Mouse (Mus musculus) cerebellum, adult 2 months (tissue): ENCODE results near the gene Pacs1.

ENCODE experiments used
- CTCF ChIP-seq: fragments of 200-500 bp; IDR thresholded peaks from 2 replicates; pipeline ENCODE4 v1.5.1; 2011; ENCODE audit warnings: low read depth, mild to moderate bottlenecking, control low read depth, low read length, moderate library complexity, borderline replicate concordance; ENCODE audit not compliant: insufficient read depth
- POLR2A ChIP-seq: fragments of 200-500 bp; IDR thresholded peaks from 2 replicates; pipeline ENCODE4 v1.6.1; 2011; ENCODE audit warnings: low read length, control low read depth, borderline replicate concordance; ENCODE audit not compliant: insufficient read depth

DNA sequence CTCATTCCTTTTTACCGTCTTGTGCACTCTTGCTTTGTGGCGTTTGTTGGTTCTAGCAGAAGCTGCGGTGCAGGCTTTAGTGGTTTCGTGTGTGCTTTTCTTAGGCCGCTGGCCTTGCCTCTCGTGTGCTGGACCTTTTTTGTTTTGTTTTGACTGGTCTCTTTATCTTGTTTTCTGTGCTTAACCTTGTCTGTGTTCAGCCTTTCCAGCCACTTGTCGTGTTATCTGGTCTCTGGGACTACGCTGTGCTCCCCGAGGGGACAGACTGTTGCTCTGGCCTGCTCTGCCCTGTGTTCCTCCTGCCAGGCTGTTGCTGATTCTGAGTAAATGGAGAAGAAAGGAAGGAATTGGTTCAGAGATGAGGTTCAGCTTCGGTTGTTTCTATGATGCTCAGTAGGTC is 150.4 kb downstream of the Pacs1 start:
- TF ChIP-seq CTCF (no peak), POLR2A (no peak)
